Mouse (Mus musculus) G1E (cell line): ENCODE results near the gene Trim8. TPM values are rescaled to one million over a fixed set of nuclear protein-coding genes. Genes with fewer than 3 reads are reported as not detected.

Source experiments
- ATAC-seq: 2 replicates; pipeline ENCODE4 v1.8.0; 2016; ENCODE audit warnings: mild to moderate bottlenecking; ENCODE audit not compliant: insufficient number of reproducible peaks, poor library complexity, low FRiP score, severe bottlenecking; ENCODE audit errors: extremely low read depth
- DNase-seq: peaks from one replicate; pipeline ENCODE4 v3.0.0; 2012; ENCODE audit warnings: low spot score
- H3K27me3 ChIP-seq: 2 replicates; pipeline ENCODE4 v1.6.1; 2012; ENCODE audit warnings: mild to moderate bottlenecking, low read length, inconsistent platforms; ENCODE audit not compliant: insufficient read depth
- H3K36me3 ChIP-seq: replicated peaks from 2 replicates; pipeline ENCODE3; 2012; ENCODE audit warnings: mild to moderate bottlenecking, inconsistent platforms
- H3K4me1 ChIP-seq: 2 replicates; pipeline ENCODE4 v1.6.1; 2012; ENCODE audit warnings: low read depth, low read length, inconsistent platforms, mixed read lengths; ENCODE audit not compliant: insufficient read depth
- H3K4me3 ChIP-seq: 2 replicates; pipeline ENCODE4 v1.5.1; 2012; ENCODE audit warnings: low read depth, mild to moderate bottlenecking, inconsistent platforms, low read length, moderate library complexity, mixed read lengths
- H3K9me3 ChIP-seq: replicated peaks from 2 replicates; pipeline ENCODE4 v1.6.1; 2012; ENCODE audit warnings: inconsistent platforms
- CTCF ChIP-seq: IDR thresholded peaks from 2 replicates; pipeline ENCODE4 v1.5.1; 2012; ENCODE audit warnings: low read depth, low read length, inconsistent platforms, mixed read lengths
- GATA1 ChIP-seq: IDR thresholded peaks from 2 replicates; pipeline ENCODE4 v1.6.1; 2012; ENCODE audit warnings: borderline replicate concordance, low read length, inconsistent platforms, mixed read lengths
- GATA2 ChIP-seq: IDR thresholded peaks from 2 replicates; pipeline ENCODE4 v1.6.1; 2012; ENCODE audit warnings: low read depth, low read length, inconsistent platforms, borderline replicate concordance
- POLR2AphosphoS5 ChIP-seq: IDR thresholded peaks from 2 replicates; pipeline ENCODE4 v1.6.1; 2012; ENCODE audit warnings: low read depth, low read length, inconsistent platforms; ENCODE audit not compliant: insufficient replicate concordance
- TAL1 ChIP-seq: conservative IDR thresholded peaks from 2 replicates; pipeline ENCODE4 v1.6.1; 2012; ENCODE audit warnings: low read depth, low read length, inconsistent platforms, mixed read lengths
- polyA plus RNA-seq: library from polyadenylated mRNA; stranded (reverse); fragments of >175 nt; gene quantifications from 2 replicates; pipeline ENCODE4 v1.2.3, GENCODE M21; 2012
- total RNA-seq, 2 experiments: library from RNA; stranded (forward) in 1 of 2; stranded (reverse) in 1 of 2; fragments of 200-1000 nt in 1 of 2; fragments of >200 nt in 1 of 2; fragmentation: Nextera tagmentation in 1 of 2; gene quantifications; 2 replicates each; pipeline ENCODE4 v1.2.3; 2014 to 2017

Trim8 gene
- total and polyA plus RNA-seq, 3 experiments: 20.3 to 66.0 (median 22.7) TPM

GRCm38 (mm10) chr19:46466160-46466559, 35.3 kb upstream of the Trim8 start:
- Histone ChIP-seq H3K4me3 (no peak overlapping the region), H3K36me3 (peaks cover 61% of the 10 kb centered on the region), H3K9me3 (no peaks in the 10 kb centered on the region), H3K27me3 (no peaks in the 10 kb centered on the region), H3K4me1 (peaks cover 5% of the 10 kb centered on the region)
- ATAC-seq (no peak), DNase-seq (no peak)
- TF ChIP-seq POLR2AphosphoS5 (no peak), CTCF (no peak), GATA1 (no peak), GATA2 (no peak), TAL1 (no peak)

DNA sequence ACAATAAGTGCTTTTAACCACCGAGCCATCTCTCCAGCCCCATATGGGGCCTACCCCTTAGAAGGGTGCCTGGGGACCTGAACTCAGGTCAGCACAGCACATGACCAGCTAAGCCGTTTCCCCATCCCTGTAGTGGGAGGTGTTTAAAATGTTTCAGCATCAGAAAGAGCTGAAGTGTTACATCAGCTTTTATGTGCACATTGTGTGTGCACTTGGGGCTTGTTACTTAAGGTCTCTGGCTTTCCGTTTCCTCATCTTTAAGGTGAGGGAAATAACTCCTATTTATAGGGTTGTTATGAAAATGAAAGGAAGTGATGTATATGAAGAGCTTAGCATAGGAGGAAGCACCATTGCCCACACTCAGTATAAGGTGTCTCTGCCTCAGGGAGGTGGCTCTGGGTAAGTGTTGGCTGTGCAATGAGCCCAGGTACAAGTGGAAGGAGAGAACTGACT, 34.4 kb upstream of the Trim8 start:
- DNase-seq (no peak), ATAC-seq (no peak)
- TF ChIP-seq POLR2AphosphoS5: no peak
- TF ChIP-seq CTCF: no peak
- no peak for TF ChIP-seq TAL1
- TF ChIP-seq GATA2: no peak
- TF ChIP-seq GATA1: no peak
- Histone ChIP-seq H3K4me3 (no peak overlapping the region), H3K4me1 (peaks cover 12% of the 10 kb centered on the region), H3K9me3 (no peaks in the 10 kb centered on the region), H3K27me3 (no peaks in the 10 kb centered on the region), H3K36me3 (peaks cover 63% of the 10 kb centered on the region)

DNA sequence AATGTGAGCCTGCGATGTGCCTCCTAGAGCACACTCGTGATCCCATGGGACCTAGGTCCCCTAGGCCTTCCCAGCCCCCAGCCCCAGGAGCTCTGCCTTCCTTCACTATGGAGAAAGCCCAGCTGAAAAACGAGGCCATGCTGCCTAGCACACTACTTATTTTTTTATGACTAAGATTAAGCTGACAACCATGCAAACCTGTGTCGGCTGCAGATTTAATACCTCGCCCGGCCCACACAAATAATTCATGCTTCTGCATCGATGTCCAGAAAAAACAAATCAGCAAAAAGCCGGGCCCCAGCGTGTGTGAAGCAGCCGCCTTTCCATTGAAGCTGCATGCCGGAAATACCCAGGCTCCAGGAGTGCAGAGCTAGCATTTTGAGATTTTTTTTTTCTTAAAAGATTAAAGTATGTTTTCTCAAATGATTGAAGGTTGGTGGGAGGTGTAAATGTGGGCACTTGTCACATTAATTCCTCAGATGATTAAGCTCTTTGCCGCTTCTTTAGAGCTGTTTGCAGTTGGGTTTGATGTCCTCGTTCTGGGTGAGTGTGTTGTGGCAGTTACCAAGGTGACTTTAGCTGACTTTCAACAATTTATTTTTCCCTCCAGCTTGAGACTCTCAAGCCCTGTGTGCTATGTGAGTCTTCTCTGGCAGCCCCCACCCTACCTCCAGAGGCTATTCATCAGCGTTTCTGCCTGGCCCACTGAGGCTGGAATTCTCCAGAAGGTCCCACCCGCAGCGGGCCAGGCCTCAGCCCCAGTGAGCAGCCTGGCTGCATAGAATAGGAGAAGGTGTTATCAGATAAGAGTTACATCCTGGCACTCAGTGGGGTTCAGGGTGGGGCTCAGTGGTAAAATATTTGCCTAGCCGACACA, 30.9 kb upstream of the Trim8 start:
- no peak for ATAC-seq
- no peak overlapping the region for H3K4me3 ChIP-seq
- H3K36me3 ChIP-seq: peaks cover 79% of the 10 kb centered on the region
- TF ChIP-seq CTCF (no peak), GATA2 (no peak), POLR2AphosphoS5 (no peak), GATA1 (no peak), TAL1 (no peak)
- H3K9me3 ChIP-seq: no peaks in the 10 kb centered on the region
- H3K4me1 ChIP-seq: peaks cover 15% of the 10 kb centered on the region
- peak; percentile 40 for DNase-seq
- no peaks in the 10 kb centered on the region for H3K27me3 ChIP-seq

GRCm38 (mm10) chr19:46471324-46472093, 30.0 kb upstream of the Trim8 start:
- Histone ChIP-seq H3K9me3 (no peaks in the 10 kb centered on the region), H3K4me3 (no peak overlapping the region), H3K4me1 (peaks cover 15% of the 10 kb centered on the region), H3K27me3 (no peaks in the 10 kb centered on the region), H3K36me3 (peaks cover 79% of the 10 kb centered on the region)
- DNase-seq (no peak), ATAC-seq (no peak)
- no peak for TF ChIP-seq GATA2
- TF ChIP-seq GATA1: no peak
- TF ChIP-seq POLR2AphosphoS5: no peak
- no peak for TF ChIP-seq TAL1
- no peak for TF ChIP-seq CTCF

GRCm38 (mm10) chr19:46477432-46477845, 24.1 kb upstream of the Trim8 start:
- no peak for DNase-seq
- no peaks in the 10 kb centered on the region for H3K27me3 ChIP-seq
- H3K4me3 ChIP-seq: no peak overlapping the region
- H3K36me3 ChIP-seq: peaks cover 84% of the 10 kb centered on the region
- H3K4me1 ChIP-seq: peaks cover 11% of the 10 kb centered on the region
- no peaks in the 10 kb centered on the region for H3K9me3 ChIP-seq
- TF ChIP-seq TAL1 (no peak), CTCF (no peak), GATA1 (no peak), GATA2 (no peak), POLR2AphosphoS5 (no peak)
- no peak for ATAC-seq

- no peaks in the 10 kb centered on the region for H3K9me3 ChIP-seq
- no peaks in the 10 kb centered on the region for H3K27me3 ChIP-seq
- H3K4me1 ChIP-seq: peaks cover 11% of the 10 kb centered on the region
- H3K4me3 ChIP-seq: no peak overlapping the region
- TF ChIP-seq GATA2 (no peak), POLR2AphosphoS5 (no peak), TAL1 (no peak), GATA1 (no peak), CTCF (no peak)
- no peak for ATAC-seq
- no peak for DNase-seq
- peaks cover 84% of the 10 kb centered on the region for H3K36me3 ChIP-seq
These were observed 23.3 kb upstream of the Trim8 start for GRCm38 (mm10) chr19:46478242-46478641.
